Mouse (Mus musculus) 3T3-L1 (cell line): Measurements from ENCODE around the gene Thrb.

Experiments
- DNase-seq: peaks from one replicate; pipeline ENCODE4 v3.0.0-alpha.2; 2015; ENCODE audit warnings: low read depth, low spot score

The Thrb gene

DNA sequence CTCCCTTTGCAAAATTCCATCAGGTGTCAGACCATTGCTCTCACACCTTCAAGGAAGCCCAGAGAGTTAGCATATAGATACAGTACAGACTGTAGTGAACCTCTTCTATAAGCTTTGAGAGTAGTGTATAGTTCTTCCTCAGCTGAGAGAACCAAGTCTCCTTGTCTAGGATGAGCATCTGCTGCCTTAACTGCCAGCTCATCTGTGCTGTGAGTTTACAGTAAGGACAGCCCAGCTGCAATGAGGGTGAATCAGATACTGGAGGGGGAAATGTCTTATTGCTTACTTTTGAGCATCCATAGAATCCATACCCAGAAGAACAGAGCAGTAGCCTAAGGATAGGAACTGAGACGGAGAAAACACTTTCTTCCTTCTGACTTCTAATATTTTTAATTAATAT lies 367.8 kb downstream of the Thrb start:
- DNase-seq = no peak

GRCm38 (mm10) chr14:18029181-18029932 lies 369.3 kb downstream of the Thrb start:
- no peak for DNase-seq

DNA sequence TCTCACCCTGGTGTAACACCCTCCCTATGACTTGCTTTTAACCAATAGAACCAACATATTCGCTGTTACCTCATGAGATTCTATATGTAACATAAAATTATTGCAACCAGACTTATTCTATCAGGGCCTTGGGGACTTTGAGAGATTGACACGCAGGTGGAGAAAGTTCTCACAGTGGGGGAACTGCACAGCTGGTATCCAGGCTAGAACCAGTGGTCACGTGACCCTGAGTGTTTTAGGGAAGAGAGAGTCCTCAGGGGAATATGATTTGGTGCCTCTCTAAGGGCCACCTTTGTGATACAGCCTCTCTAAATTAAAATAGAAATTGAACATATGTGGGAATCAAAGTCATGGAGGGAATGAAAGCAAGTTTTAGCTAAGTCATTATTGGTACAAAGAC lies 371.9 kb downstream of the Thrb start:
- DNase-seq = no peak

GRCm38 (mm10) chr14:18036573-18036972 lies 376.5 kb downstream of the Thrb start:
- DNase-seq = no peak

DNA sequence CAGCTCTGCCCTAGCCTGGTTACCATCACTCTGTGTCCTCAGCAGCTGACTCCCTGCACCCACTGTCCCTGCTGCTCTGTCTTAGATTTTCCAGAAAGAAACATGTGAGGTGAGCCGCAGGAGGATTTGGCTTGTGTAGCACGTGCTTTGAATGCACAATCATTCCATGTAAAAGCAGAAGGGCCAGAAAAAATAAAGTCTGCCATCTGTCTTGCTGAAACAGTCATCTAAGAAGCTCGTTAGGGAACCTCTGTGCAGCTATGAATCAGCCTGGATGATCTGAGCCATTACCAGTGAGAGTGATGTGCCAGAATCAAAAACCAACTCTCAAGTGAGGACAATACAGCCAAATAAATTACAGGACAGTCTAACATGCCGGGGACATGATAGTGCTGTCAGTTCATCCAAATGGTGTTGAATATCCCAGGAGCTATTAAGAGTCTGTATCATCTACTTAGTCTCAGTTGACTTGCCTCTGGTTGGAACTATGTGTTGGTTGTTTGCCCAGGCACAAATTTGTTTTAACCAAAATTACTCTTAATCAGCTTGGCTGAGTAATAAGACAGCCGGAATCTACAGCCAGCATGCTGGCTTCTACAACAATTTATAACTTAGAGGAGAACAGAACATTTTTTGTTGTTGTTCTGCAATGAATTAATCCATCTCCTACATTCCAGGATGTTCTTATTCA lies 402.2 kb downstream of the Thrb start:
- no peak for DNase-seq
